Mouse (Mus musculus) liver, embryonic 11.5 days (tissue): ENCODE measurements at regions not wholly inside any gene's neighbourhood (a gene's known extent, or its start where the extent isn't known, plus 50 kb on each side); places are given as distances from the start of the nearest gene placed in this dataset.

ENCODE experiments used
- ATAC-seq: fragments of 200-750 bp; cut with Nextera tagmentation; replicated peaks from 2 replicates; pipeline ENCODE4 v1.8.0; 2017; ENCODE audit warnings: moderate number of reproducible peaks, mild to moderate bottlenecking, moderate TSS enrichment, moderate library complexity; ENCODE audit not compliant: low FRiP score
- DNase-seq: peaks from one replicate; pipeline ENCODE4 v3.0.0-alpha.2; 2017; ENCODE audit warnings: low spot score
- H3K27ac ChIP-seq: fragments of 300-500 bp; sonication (generic); 2 replicates; pipeline ENCODE4 v1.5.1; 2014; ENCODE audit warnings: mild to moderate bottlenecking, low read depth, low read length, control low read depth
- H3K27me3 ChIP-seq: fragments of 300-500 bp; sonication (generic); replicated peaks from 2 replicates; pipeline ENCODE4 v1.6.1; 2014; ENCODE audit warnings: low read length, mixed read lengths; ENCODE audit not compliant: control insufficient read depth, insufficient read depth
- H3K36me3 ChIP-seq: fragments of 300-500 bp; sonication (generic); 2 replicates; pipeline ENCODE4 v1.6.1; 2014; ENCODE audit warnings: mild to moderate bottlenecking, low read length, moderate library complexity, mixed read lengths; ENCODE audit not compliant: control insufficient read depth, insufficient read depth
- H3K4me1 ChIP-seq: fragments of 300-500 bp; sonication (generic); replicated peaks from 2 replicates; pipeline ENCODE4 v1.6.1; 2014; ENCODE audit warnings: low read length, mixed read lengths; ENCODE audit not compliant: control insufficient read depth, insufficient read depth
- H3K4me2 ChIP-seq: fragments of 300-500 bp; sonication (generic); 2 replicates; pipeline ENCODE4 v1.6.1; 2014; ENCODE audit warnings: mild to moderate bottlenecking, control low read depth, moderate library complexity
- H3K4me3 ChIP-seq: fragments of 300-500 bp; sonication (generic); 2 replicates; pipeline ENCODE4 v1.5.1; 2014; ENCODE audit warnings: low read depth, low read length, control low read depth
- H3K9ac ChIP-seq: fragments of 300-500 bp; sonication (generic); 2 replicates; pipeline ENCODE4 v1.6.1; 2014; ENCODE audit warnings: low read depth, low read length, control low read depth
- H3K9me3 ChIP-seq: fragments of 300-500 bp; sonication (generic); 2 replicates; pipeline ENCODE4 v1.6.1; 2016; ENCODE audit warnings: low read length, inconsistent platforms, mixed read lengths; ENCODE audit not compliant: control insufficient read depth
- WGBS: fragments of 180-500 bp; shearing (Covaris S2); extraction: QIAGEN DNeasy Blood & Tissue Kit; methylation state at CpG from one replicate; pipeline ENCODE4 v1.1.7; 2014; 5-methylcytosine and 5-hydroxymethylcytosine counted together

DNA sequence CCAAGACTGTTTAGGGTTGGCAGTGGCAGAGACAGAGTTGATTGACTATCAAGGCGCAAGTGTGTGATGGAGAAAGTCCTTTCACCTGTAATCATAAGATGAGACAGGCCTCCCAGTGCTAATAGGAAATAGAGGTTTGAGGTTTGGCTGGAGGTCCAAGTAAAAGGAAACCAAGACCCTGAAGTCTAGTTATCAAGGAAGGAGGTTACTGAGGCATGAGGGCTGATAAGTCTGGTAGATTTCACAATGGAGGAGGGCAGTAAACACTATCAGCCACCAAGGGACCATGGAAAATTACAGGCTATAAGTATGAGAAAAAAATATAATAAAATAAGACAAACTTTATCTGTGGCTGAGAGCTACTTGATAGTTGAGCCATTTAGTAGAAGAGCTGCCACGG, 52.1 kb upstream of the Cadm1 start:
- DNase-seq (no peak), ATAC-seq (no peak)
- Histone ChIP-seq H3K27ac (no peak overlapping the region), H3K9me3 (no peaks in the 10 kb centered on the region), H3K4me3 (no peak overlapping the region), H3K4me2 (no peak overlapping the region), H3K36me3 (no peaks in the 10 kb centered on the region), H3K4me1 (no peaks in the 10 kb centered on the region), H3K27me3 (no peaks in the 10 kb centered on the region), H3K9ac (no peak overlapping the region)
- 78% methylated on average over 2 of the region's 2 CpGs for WGBS
